Mouse (Mus musculus) liver, adult (tissue): ENCODE results near the gene Scg3.

ENCODE experiments used
- GATA4 ChIP-seq: IDR thresholded peaks from 2 replicates; pipeline ENCODE4 v1.6.1; 2014; ENCODE audit warnings: mild to moderate bottlenecking, low read length; ENCODE audit not compliant: insufficient replicate concordance

Gene Scg3

GRCm38 (mm10) chr9:75601510-75601909 lies 82.3 kb downstream of the Scg3 start:
- TF ChIP-seq GATA4 = no peak

- TF ChIP-seq GATA4 = no peak
Observed at GRCm38 (mm10) chr9:75600166-75600934, 83.5 kb downstream of the Scg3 start.

DNA sequence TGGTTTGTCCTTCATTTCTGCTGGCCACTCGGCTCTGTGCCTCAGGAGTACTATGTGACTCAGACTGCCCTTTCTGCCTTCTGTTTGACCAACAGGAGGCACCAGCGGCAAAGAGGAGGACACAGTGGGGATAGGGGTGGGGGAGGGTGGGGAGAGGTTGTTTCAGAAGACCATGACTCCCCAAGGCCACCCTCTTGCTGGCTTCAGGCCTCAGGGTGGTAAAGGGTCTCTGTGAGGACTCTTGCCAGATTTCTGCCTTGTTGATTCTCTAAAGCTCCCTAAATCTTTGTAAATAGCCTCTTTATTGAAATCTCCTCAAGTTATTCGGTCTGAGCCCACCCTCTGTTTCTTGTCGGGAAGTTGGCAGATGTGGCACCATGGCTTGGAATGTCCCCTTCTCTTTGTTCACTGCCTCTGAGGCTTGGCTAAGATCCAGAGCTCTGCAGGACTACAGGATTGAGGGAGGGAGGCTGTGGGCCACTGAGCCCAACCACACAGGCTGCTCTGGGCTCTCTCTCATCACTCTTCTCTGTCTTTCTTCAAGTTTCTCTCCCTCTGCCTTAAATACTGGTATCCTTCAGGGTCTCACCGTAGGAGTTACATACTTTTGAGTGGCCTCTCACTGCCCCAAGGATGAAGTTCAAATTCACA lies 84.5 kb downstream of the Scg3 start:
- TF ChIP-seq GATA4 = no peak

DNA sequence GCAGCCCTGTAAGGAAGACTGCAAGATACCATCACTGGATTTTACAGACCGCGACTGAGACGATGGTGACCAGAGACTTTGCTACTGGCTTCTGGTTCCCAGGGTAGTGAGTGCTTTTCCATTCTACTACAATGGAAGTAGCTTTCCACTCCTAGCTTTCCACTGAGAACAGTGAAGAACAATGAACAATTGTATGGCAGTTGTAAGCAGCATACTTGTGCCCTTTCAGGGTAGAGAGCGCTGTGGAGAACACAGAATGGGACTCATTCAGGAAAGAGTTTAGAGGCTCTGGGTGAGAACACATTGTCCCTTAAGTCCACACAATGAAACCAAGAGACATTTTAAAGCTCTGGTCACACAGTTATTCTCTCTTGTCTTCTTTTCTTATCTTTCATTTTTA lies 86.3 kb downstream of the Scg3 start:
- no peak for TF ChIP-seq GATA4

DNA sequence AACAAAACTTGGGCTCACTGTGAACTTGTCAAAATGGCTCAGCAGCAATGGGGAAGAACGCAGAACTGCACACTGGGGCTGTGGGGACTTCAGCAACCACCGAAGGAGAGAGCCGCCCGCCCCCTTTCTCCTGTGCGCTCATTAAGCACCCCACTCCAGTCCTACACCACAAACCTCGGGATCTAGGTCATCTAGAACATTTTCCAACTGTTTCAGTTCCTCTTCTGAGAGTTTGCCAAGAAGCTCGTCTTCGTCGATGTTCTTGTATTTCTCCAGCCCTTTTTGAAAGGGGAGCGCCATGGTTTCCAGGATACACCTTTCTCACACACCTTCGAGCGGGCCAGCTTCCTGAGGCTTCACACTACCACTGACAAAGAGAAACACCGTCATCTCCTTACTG lies 86.8 kb downstream of the Scg3 start:
- no peak for TF ChIP-seq GATA4

DNA sequence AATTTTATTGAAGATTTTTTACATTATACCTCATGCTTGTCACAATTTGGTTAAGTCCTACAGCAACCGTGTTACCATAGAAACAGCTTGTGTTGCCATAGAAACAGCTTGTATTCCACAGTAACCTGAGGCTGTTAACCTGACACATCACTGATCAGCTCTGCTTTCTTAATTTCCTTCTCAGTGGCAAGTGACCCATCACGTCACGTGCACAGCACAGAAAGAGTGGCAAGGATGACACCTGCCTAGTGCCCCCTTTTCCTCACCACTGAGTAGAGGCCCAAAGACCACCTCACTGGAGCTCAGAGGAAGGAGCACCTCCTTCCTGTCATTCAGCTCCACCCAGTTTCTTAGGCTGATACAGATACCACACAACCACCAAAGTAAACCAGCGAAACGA lies 90.4 kb downstream of the Scg3 start:
- no peak for TF ChIP-seq GATA4
